Mouse (Mus musculus): ENCODE measurements around the gene Fam222b.

DNA sequence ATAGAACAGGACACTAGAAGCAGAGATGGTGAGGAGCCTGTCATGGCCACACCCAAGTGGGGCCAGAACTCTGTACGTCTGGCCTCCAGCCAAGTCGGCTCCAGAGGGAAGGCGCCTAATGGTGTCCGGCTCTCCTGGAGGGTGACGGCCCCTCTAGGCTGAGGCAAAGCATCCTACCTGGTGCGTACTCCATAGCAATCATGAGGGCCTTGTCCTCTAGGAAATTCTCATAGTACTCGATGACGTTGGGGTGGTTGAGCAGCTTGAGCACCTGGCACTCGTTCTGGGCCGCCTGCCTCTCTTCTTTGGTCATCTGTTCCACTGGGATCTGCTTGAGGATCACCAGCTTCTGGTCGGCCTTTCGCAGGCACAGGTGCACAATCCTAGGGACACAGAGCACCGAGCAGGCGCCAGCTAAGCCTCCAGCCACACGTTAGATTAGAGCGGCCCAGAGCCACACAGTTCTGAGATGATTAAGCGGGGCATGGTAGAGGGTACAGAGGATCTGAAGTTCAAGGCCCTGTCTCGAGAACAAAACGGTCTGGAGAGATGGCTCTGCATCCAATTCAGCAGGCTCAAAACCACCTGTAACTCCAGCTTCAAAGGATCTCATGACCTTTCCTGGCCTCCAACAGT, 78.4 kb downstream of the Fam222b start:
- TF ChIP-seq POLR2A (IDR thresholded peaks at IDR 0.05; ENCODE audit: borderline replicate concordance, control insufficient read depth, low read depth, low read length) = no peak
- TF ChIP-seq CTCF (IDR thresholded peaks at IDR 0.05; ENCODE audit: control insufficient read depth, insufficient read depth, low read length) = no peak
